Mouse (Mus musculus) intestine, embryonic 14.5 days (tissue): ENCODE measurements around the gene Palld. TPM values are rescaled to one million over a fixed set of nuclear protein-coding genes. Genes with fewer than 3 reads are reported as not detected.

Source experiments
- ATAC-seq: fragments of 200-750 bp; cut with Nextera tagmentation; replicated peaks from 2 replicates; pipeline ENCODE4 v1.8.0; 2017; ENCODE audit warnings: low read depth, moderate number of reproducible peaks, moderate TSS enrichment, moderate library complexity; ENCODE audit not compliant: low FRiP score, low TSS enrichment
- DNase-seq: peaks from one replicate; pipeline ENCODE4 v3.0.0-alpha.2; 2018; ENCODE audit warnings: low spot score
- H3K27ac ChIP-seq: fragments of 300-500 bp; sonication (generic); 2 replicates; pipeline ENCODE4 v1.5.1; 2014; ENCODE audit warnings: low read depth, mild to moderate bottlenecking, control low read depth
- H3K27me3 ChIP-seq: fragments of 300-500 bp; sonication (generic); replicated peaks from 2 replicates; pipeline ENCODE4 v1.6.1; 2014; ENCODE audit warnings: low read length, control low read depth; ENCODE audit not compliant: control insufficient read depth, insufficient read depth
- H3K36me3 ChIP-seq: fragments of 300-500 bp; sonication (generic); 2 replicates; pipeline ENCODE4 v1.6.1; 2014; ENCODE audit warnings: low read length, control low read depth; ENCODE audit not compliant: control insufficient read depth, insufficient read depth
- H3K4me1 ChIP-seq: fragments of 300-500 bp; sonication (generic); replicated peaks from 2 replicates; pipeline ENCODE4 v1.6.1; 2014; ENCODE audit warnings: low read length, control low read depth, mixed read lengths; ENCODE audit not compliant: control insufficient read depth, insufficient read depth
- H3K4me2 ChIP-seq: fragments of 300-500 bp; sonication (generic); 2 replicates; pipeline ENCODE4 v1.6.1; 2014; ENCODE audit warnings: low read length
- H3K4me3 ChIP-seq: fragments of 300-500 bp; sonication (generic); 2 replicates; pipeline ENCODE4 v1.5.1; 2014; ENCODE audit warnings: low read depth, low read length, control low read depth, mixed read lengths
- H3K9ac ChIP-seq: fragments of 300-500 bp; sonication (generic); 2 replicates; pipeline ENCODE4 v1.6.1; 2014; ENCODE audit warnings: mild to moderate bottlenecking, low read length
- H3K9me3 ChIP-seq: fragments of 300-500 bp; sonication (generic); 2 replicates; pipeline ENCODE4 v1.6.1; 2016; ENCODE audit warnings: low read length, control low read depth; ENCODE audit not compliant: control insufficient read depth
- WGBS: fragments of 180-500 bp; shearing (Covaris S2); extraction: QIAGEN DNeasy Blood & Tissue Kit; methylation state at CpG from one replicate; pipeline ENCODE4 v1.1.7; 2014; 5-methylcytosine and 5-hydroxymethylcytosine counted together
- polyA plus RNA-seq: library from polyadenylated mRNA; unstranded; fragments of >200 nt; fragmentation: Nextera tagmentation; extraction: Ambion mirVana; gene quantifications from 2 replicates; pipeline ENCODE4 v1.2.1, GENCODE M21; 2014

The Palld gene
- polyA plus RNA-seq, 1 experiment from 2014 or later = 66.4 TPM

GRCm38 (mm10) chr8:61497110-61497509 lies 405.4 kb downstream of the Palld start:
- no peak overlapping the region for H3K4me2 ChIP-seq
- H3K9me3 ChIP-seq = no peaks in the 10 kb centered on the region
- DNase-seq = no peak
- no peaks in the 10 kb centered on the region for H3K4me1 ChIP-seq
- H3K36me3 ChIP-seq = peaks cover 12% of the 10 kb centered on the region
- no peak overlapping the region for H3K4me3 ChIP-seq
- no peak for ATAC-seq
- WGBS = 76% methylated on average over 4 of the region's 4 CpGs
- no peak overlapping the region for H3K9ac ChIP-seq
- no peak overlapping the region for H3K27ac ChIP-seq
- no peaks in the 10 kb centered on the region for H3K27me3 ChIP-seq

- H3K36me3 ChIP-seq = 0 out of 2 replicates have a peak, but pooled peaks cover under 1% of the 10 kb centered on the region
- ATAC-seq (no peak), DNase-seq (no peak)
- 0 out of 2 replicates have a peak, but pooled peaks cover 6% of the 10 kb centered on the region for H3K4me1 ChIP-seq
- 93% methylated on average over 8 of the region's 8 CpGs for WGBS
- H3K4me3 ChIP-seq = peak overlapping the region; percentile 77
- no peak overlapping the region for H3K27ac ChIP-seq
- H3K9me3 ChIP-seq = no peaks in the 10 kb centered on the region
- H3K9ac ChIP-seq = no peak overlapping the region; the same call in 1 of the 2 replicates
- peak overlapping the region; percentile 77 for H3K4me2 ChIP-seq
- no peaks in the 10 kb centered on the region for H3K27me3 ChIP-seq
These were observed 413.9 kb downstream of the Palld start for GRCm38 (mm10) chr8:61488631-61489030.

- peak within 1 kb of the TSS; percentile 88 for H3K9ac ChIP-seq
- ATAC-seq (peak; percentile 96), DNase-seq (peak; percentile 95)
- H3K36me3 ChIP-seq = no peaks in the 10 kb centered on the region
- H3K27ac ChIP-seq = peak within 1 kb of the TSS; percentile 93
- H3K4me3 ChIP-seq = peak within 1 kb of the TSS; percentile 77
- peak within 1 kb of the TSS; percentile 77 for H3K4me2 ChIP-seq
- H3K9me3 ChIP-seq = no peaks in the 10 kb centered on the region
- H3K27me3 ChIP-seq = no peaks in the 10 kb centered on the region
- 0 out of 2 replicates have a peak, but pooled peaks cover 6% of the 10 kb centered on the region for H3K4me1 ChIP-seq
- WGBS = under 1% methylated on average over 29 of the region's 29 CpGs
These were observed 414.8 kb downstream of the Palld start, which contains the start of gene Cbr4 for GRCm38 (mm10) chr8:61487597-61488156. Cbr4 (plus strand) TSS chr8:61487734.

GRCm38 (mm10) chr8:61486923-61487529 lies 415.5 kb downstream of the Palld start:
- peak overlapping the region; percentile 93 for H3K27ac ChIP-seq
- DNase-seq (no peak), ATAC-seq (peak; percentile 20; the same call in 1 of the 2 replicates)
- H3K9me3 ChIP-seq = no peaks in the 10 kb centered on the region
- H3K4me3 ChIP-seq = peak overlapping the region; percentile 77; the same call in 1 of the 2 replicates
- 0 out of 2 replicates have a peak, but pooled peaks cover 6% of the 10 kb centered on the region for H3K4me1 ChIP-seq
- H3K4me2 ChIP-seq = no peak overlapping the region
- H3K9ac ChIP-seq = no peak overlapping the region
- WGBS = 98% methylated on average over 2 of the region's 2 CpGs
- H3K36me3 ChIP-seq = no peaks in the 10 kb centered on the region
- H3K27me3 ChIP-seq = no peaks in the 10 kb centered on the region

- ATAC-seq (no peak), DNase-seq (no peak)
- Histone ChIP-seq H3K27ac (no peak overlapping the region), H3K27me3 (no peaks in the 10 kb centered on the region), H3K36me3 (no peaks in the 10 kb centered on the region), H3K4me2 (no peak overlapping the region), H3K4me3 (no peak overlapping the region), H3K9me3 (no peaks in the 10 kb centered on the region), H3K4me1 (no peaks in the 10 kb centered on the region), H3K9ac (no peak overlapping the region)
- 88% methylated on average over 14 of the region's 14 CpGs for WGBS
These were observed 422.1 kb downstream of the Palld start for GRCm38 (mm10) chr8:61480260-61480967.

- DNase-seq = no peak
- ATAC-seq = peak; percentile 33; the same call in 1 of the 2 replicates
- no peaks in the 10 kb centered on the region for H3K36me3 ChIP-seq
- H3K27me3 ChIP-seq = no peaks in the 10 kb centered on the region
- H3K27ac ChIP-seq = no peak overlapping the region
- H3K9me3 ChIP-seq = no peaks in the 10 kb centered on the region
- H3K4me3 ChIP-seq = no peak overlapping the region
- no peak overlapping the region for H3K9ac ChIP-seq
- no peak overlapping the region for H3K4me2 ChIP-seq
- H3K4me1 ChIP-seq = no peaks in the 10 kb centered on the region
- WGBS = 53% methylated on average over 10 of the region's 11 CpGs
These were observed 422.8 kb downstream of the Palld start for GRCm38 (mm10) chr8:61479506-61480214.

- H3K27me3 ChIP-seq = no peaks in the 10 kb centered on the region
- no peaks in the 10 kb centered on the region for H3K36me3 ChIP-seq
- ATAC-seq (no peak), DNase-seq (no peak)
- no peak overlapping the region for H3K4me2 ChIP-seq
- no peak overlapping the region for H3K9ac ChIP-seq
- no peak overlapping the region for H3K4me3 ChIP-seq
- 68% methylated on average over 8 of the region's 8 CpGs for WGBS
- no peaks in the 10 kb centered on the region for H3K4me1 ChIP-seq
- H3K9me3 ChIP-seq = no peaks in the 10 kb centered on the region
- H3K27ac ChIP-seq = no peak overlapping the region
These were observed 423.7 kb downstream of the Palld start for GRCm38 (mm10) chr8:61478793-61479192.

GRCm38 (mm10) chr8:61478150-61478549 lies 424.3 kb downstream of the Palld start:
- no peaks in the 10 kb centered on the region for H3K27me3 ChIP-seq
- 88% methylated on average over 4 of the region's 4 CpGs for WGBS
- no peak overlapping the region for H3K4me2 ChIP-seq
- no peak overlapping the region for H3K27ac ChIP-seq
- no peaks in the 10 kb centered on the region for H3K4me1 ChIP-seq
- DNase-seq (no peak), ATAC-seq (no peak)
- H3K4me3 ChIP-seq = no peak overlapping the region
- no peak overlapping the region for H3K9ac ChIP-seq
- H3K9me3 ChIP-seq = no peaks in the 10 kb centered on the region
- H3K36me3 ChIP-seq = no peaks in the 10 kb centered on the region
